Mouse (Mus musculus): Measurements from ENCODE around the gene Ldlrad3. TPM values are rescaled to one million over a fixed set of nuclear protein-coding genes. Genes with fewer than 3 reads are reported as not detected.

Ldlrad3 gene
- polyA plus RNA-seq, 1 experiment from 2014 or later, result 48.3 TPM

DNA sequence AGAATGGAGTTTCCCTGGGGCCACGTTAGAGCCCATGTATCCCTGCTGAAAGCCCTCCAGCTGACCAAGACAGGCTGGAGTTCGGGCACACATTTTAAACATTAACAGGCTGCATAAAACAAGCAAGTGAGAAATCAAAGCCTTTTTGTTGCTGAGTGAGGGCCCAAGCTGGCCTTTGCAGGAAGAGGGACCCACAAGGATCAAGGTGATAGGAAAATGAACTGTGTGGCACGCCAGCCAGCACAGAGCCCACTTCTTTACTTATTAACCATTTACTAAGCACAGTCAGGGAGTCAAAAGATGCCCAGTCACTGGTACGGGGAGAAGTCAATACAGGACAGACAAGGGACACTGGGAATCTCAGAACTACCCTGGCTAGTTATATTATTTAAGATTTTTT, 218.6 kb downstream of the Ldlrad3 start:
- H3K36me3 ChIP-seq, result no peaks in the 10 kb centered on the region
- H3K27me3 ChIP-seq, result no peaks in the 10 kb centered on the region
- 16% methylated on average over 4 of the region's 4 CpGs for WGBS
- H3K9me3 ChIP-seq, result no peaks in the 10 kb centered on the region
- H3K9ac ChIP-seq, result no peak overlapping the region
- no peak overlapping the region for H3K4me2 ChIP-seq
- H3K27ac ChIP-seq (replicated peaks), result peak overlapping the region; percentile 53; the same call in 1 of the 2 replicates
- H3K4me1 ChIP-seq (replicated peaks), result peaks cover 65% of the 10 kb centered on the region
- H3K4me3 ChIP-seq, result no peak overlapping the region
- ATAC-seq (ENCODE audit: low read depth), result no peak

DNA sequence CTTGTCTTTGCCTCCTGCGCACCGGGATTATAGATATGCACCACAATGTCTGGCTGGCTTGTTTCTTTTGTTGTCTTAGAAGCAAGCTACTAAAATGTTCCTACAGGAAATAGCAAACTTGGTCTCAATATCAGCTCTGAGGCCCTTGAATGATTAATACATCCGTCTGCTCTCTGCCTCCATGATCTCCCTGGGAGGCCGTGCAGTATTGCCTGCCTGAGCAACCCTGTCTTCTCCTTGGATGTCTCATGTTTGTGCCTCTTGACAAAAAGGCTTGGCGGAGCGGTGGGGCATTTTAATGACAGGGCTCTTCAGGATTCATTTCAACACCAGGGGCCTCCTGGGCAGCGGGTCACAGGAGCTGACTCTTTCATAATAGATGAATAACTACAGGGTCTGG, 219.0 kb downstream of the Ldlrad3 start:
- 34% methylated on average over 7 of the region's 7 CpGs for whole genome bisulfite sequencing
- no peaks in the 10 kb centered on the region for H3K9me3 ChIP-seq
- peaks cover 68% of the 10 kb centered on the region for H3K4me1 ChIP-seq (replicated peaks)
- no peak overlapping the region for H3K9ac ChIP-seq
- no peak overlapping the region for H3K4me2 ChIP-seq
- H3K27me3 ChIP-seq, result no peaks in the 10 kb centered on the region
- no peaks in the 10 kb centered on the region for H3K36me3 ChIP-seq
- ATAC-seq (ENCODE audit: low read depth), result no peak
- H3K4me3 ChIP-seq, result no peak overlapping the region
- peak overlapping the region; percentile 53 for H3K27ac ChIP-seq (replicated peaks)

DNA sequence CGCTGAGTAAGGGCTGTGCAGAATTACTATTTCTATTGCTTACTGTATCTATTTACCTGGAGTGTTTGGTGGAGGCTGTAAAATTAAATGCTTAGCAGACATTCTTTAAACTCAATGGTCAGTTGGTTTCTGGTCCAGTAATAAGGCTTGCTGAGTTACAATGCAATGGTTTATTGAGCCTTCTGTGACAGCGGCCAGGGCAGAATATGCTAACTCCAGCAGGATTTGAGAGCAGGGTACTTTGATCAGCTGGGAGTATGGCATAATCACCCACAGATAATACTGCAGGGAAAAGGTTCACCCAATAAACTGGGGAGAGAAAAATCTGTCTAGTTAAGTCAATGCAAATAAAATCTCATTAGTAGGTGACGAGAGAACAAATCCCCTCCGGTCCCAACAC, 220.2 kb downstream of the Ldlrad3 start:
- H3K36me3 ChIP-seq, result no peaks in the 10 kb centered on the region
- no peaks in the 10 kb centered on the region for H3K9me3 ChIP-seq
- no peak overlapping the region for H3K4me2 ChIP-seq
- H3K4me3 ChIP-seq, result no peak overlapping the region
- no peak overlapping the region for H3K9ac ChIP-seq
- 0 out of 2 replicates have a peak overlapping the region, but pooled peaks have one; percentile 25 for H3K27ac ChIP-seq (replicated peaks)
- no peaks in the 10 kb centered on the region for H3K27me3 ChIP-seq
- ATAC-seq (ENCODE audit: low read depth), result no peak
- 49% methylated on average over 4 of the region's 4 CpGs for WGBS
- H3K4me1 ChIP-seq (replicated peaks), result peaks cover 73% of the 10 kb centered on the region

GRCm38 (mm10) chr2:101965515-101965914, 220.7 kb downstream of the Ldlrad3 start:
- no peak overlapping the region for H3K4me3 ChIP-seq
- H3K27me3 ChIP-seq, result no peaks in the 10 kb centered on the region
- ATAC-seq (ENCODE audit: low read depth), result no peak
- no peak overlapping the region for H3K4me2 ChIP-seq
- peaks cover 75% of the 10 kb centered on the region for H3K4me1 ChIP-seq (replicated peaks)
- H3K9ac ChIP-seq, result no peak overlapping the region
- 0 out of 2 replicates have a peak overlapping the region, but pooled peaks have one; percentile 25 for H3K27ac ChIP-seq (replicated peaks)
- WGBS, result 25% methylated on average over 5 of the region's 5 CpGs
- H3K9me3 ChIP-seq, result no peaks in the 10 kb centered on the region
- H3K36me3 ChIP-seq, result no peaks in the 10 kb centered on the region

DNA sequence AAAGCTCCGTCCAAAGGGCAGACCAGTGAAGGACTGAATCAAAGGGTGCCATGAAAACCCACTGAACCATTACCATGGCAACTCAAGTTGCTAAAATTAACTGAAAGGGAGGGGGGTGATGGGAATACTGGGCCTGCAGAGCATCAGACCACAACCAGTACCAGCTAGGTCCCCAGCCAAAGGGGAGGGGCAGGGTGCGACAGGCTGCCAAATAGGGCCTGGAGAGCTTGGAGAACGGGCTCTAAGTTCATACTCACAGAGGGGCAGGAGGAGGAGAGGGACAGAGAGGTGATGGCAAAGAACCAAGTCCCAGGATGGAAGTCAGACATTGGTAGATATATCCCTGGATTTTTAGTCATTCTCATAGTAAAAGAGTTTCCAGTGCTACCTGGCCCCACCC, 222.8 kb downstream of the Ldlrad3 start:
- Histone ChIP-seq H3K4me1 (replicated peaks) (peaks cover 79% of the 10 kb centered on the region), H3K27me3 (no peaks in the 10 kb centered on the region), H3K9me3 (no peaks in the 10 kb centered on the region), H3K4me3 (no peak overlapping the region), H3K9ac (no peak overlapping the region), H3K27ac (replicated peaks) (no peak overlapping the region), H3K4me2 (no peak overlapping the region), H3K36me3 (no peaks in the 10 kb centered on the region)
- WGBS, result 75% methylated on average over 3 of the region's 3 CpGs
- no peak for ATAC-seq (ENCODE audit: low read depth)

GRCm38 (mm10) chr2:101962349-101962748, 223.8 kb downstream of the Ldlrad3 start:
- no peaks in the 10 kb centered on the region for H3K9me3 ChIP-seq
- peak overlapping the region; percentile 29; the same call in 1 of the 2 replicates for H3K27ac ChIP-seq (replicated peaks)
- no peak overlapping the region for H3K9ac ChIP-seq
- H3K4me2 ChIP-seq, result no peak overlapping the region
- no peaks in the 10 kb centered on the region for H3K27me3 ChIP-seq
- peaks cover 70% of the 10 kb centered on the region for H3K4me1 ChIP-seq (replicated peaks)
- ATAC-seq (ENCODE audit: low read depth), result no peak
- no peaks in the 10 kb centered on the region for H3K36me3 ChIP-seq
- 66% methylated on average over 7 of the region's 7 CpGs for WGBS
- H3K4me3 ChIP-seq, result no peak overlapping the region

DNA sequence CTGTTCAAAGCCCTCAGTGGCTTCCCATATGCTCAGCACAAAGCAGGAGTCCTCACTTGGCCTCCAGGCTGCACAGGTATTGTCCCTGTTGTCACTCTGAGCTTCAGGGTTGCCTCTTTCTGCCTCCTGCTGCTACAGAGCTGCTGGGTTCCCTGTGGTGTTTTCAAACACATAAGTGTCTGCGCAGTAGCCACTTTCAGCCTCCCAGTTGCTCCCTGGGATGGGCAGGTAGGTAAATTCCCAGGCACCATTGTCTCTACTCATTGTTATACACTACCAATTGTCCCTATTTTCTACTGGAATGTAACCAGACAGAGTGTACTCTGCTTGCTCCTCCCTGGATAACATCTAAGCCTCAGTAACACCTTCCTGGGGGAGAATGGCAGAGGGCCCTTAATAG, 224.8 kb downstream of the Ldlrad3 start:
- ATAC-seq (ENCODE audit: low read depth), result peak; percentile 9; the same call in 1 of the 2 replicates
- Histone ChIP-seq H3K27ac (replicated peaks) (peak overlapping the region; percentile 76), H3K9me3 (no peaks in the 10 kb centered on the region), H3K4me2 (no peak overlapping the region), H3K9ac (0 out of 2 replicates have a peak overlapping the region, but pooled peaks have one; percentile 2), H3K4me3 (no peak overlapping the region), H3K36me3 (no peaks in the 10 kb centered on the region), H3K4me1 (replicated peaks) (peaks cover 72% of the 10 kb centered on the region), H3K27me3 (no peaks in the 10 kb centered on the region)
- 62% methylated on average over 1 of the region's 1 CpGs for WGBS

DNA sequence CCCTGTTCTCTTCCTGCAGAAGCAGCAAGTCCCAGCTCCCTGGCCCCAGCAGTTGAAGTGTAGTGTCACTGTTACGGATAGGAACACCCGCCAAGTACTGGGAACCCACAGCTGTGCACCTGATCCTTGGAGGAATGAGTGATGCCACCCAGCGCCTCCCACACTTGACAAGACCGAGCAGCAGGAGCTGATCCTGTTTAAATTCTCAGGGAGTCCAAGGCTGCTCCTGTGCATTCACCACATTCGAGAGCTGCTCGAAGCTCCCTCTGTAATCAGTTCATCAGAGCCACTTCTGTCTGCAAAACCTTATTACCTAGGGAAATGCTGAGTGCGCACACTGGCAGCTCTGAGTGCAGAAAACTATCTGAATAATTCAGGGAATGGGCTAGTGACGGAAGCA, 225.5 kb downstream of the Ldlrad3 start:
- H3K27me3 ChIP-seq, result no peaks in the 10 kb centered on the region
- peaks cover 72% of the 10 kb centered on the region for H3K4me1 ChIP-seq (replicated peaks)
- H3K36me3 ChIP-seq, result no peaks in the 10 kb centered on the region
- no peak overlapping the region for H3K9ac ChIP-seq
- 43% methylated on average over 8 of the region's 8 CpGs for WGBS
- H3K4me2 ChIP-seq, result no peak overlapping the region
- ATAC-seq (ENCODE audit: low read depth), result peak; percentile 17; the same call in 1 of the 2 replicates
- H3K27ac ChIP-seq (replicated peaks), result peak overlapping the region; percentile 76
- H3K4me3 ChIP-seq, result no peak overlapping the region
- H3K9me3 ChIP-seq, result no peaks in the 10 kb centered on the region

- no peak overlapping the region for H3K4me3 ChIP-seq
- no peaks in the 10 kb centered on the region for H3K27me3 ChIP-seq
- H3K36me3 ChIP-seq, result peaks cover 33% of the 10 kb centered on the region
- no peaks in the 10 kb centered on the region for H3K9me3 ChIP-seq
- H3K4me2 ChIP-seq, result no peak overlapping the region
- H3K27ac ChIP-seq (replicated peaks), result peak overlapping the region; percentile 43
- ATAC-seq (ENCODE audit: low read depth), result peak; percentile 59; the same call in 1 of the 2 replicates
- H3K4me1 ChIP-seq (replicated peaks), result peaks cover 37% of the 10 kb centered on the region
- no peak overlapping the region for H3K9ac ChIP-seq
- WGBS, result 39% methylated on average over 10 of the region's 10 CpGs
Measured at GRCm38 (mm10) chr2:101956125-101956524, 230.1 kb downstream of the Ldlrad3 start.

DNA sequence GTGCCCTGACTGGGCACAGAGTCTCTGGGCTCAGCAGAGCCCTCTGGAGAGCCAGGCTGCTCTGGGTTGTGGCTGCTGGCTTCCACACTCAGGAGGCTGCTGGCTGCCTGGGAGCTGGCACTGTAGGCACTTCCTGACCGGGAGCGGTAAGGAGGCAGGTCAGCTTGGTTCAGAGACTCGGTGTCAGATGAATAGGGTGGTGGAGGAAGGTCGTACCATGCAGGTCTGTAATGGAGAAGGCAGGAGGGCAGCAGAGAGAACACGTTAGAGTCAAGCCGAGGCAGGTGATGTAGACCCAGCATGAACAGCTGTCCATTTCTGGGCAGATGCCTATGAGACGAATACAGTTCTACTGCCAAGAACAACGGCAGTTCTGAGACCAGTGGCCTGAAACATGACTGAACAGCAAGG, 233.2 kb downstream of the Ldlrad3 start:
- Histone ChIP-seq H3K9me3 (no peaks in the 10 kb centered on the region), H3K27ac (replicated peaks) (no peak overlapping the region), H3K36me3 (peaks cover 33% of the 10 kb centered on the region), H3K4me2 (no peak overlapping the region), H3K4me1 (replicated peaks) (peaks cover 26% of the 10 kb centered on the region), H3K4me3 (no peak overlapping the region), H3K27me3 (no peaks in the 10 kb centered on the region), H3K9ac (no peak overlapping the region)
- whole genome bisulfite sequencing, result 85% methylated on average over 8 of the region's 8 CpGs
- no peak for ATAC-seq (ENCODE audit: low read depth)

DNA sequence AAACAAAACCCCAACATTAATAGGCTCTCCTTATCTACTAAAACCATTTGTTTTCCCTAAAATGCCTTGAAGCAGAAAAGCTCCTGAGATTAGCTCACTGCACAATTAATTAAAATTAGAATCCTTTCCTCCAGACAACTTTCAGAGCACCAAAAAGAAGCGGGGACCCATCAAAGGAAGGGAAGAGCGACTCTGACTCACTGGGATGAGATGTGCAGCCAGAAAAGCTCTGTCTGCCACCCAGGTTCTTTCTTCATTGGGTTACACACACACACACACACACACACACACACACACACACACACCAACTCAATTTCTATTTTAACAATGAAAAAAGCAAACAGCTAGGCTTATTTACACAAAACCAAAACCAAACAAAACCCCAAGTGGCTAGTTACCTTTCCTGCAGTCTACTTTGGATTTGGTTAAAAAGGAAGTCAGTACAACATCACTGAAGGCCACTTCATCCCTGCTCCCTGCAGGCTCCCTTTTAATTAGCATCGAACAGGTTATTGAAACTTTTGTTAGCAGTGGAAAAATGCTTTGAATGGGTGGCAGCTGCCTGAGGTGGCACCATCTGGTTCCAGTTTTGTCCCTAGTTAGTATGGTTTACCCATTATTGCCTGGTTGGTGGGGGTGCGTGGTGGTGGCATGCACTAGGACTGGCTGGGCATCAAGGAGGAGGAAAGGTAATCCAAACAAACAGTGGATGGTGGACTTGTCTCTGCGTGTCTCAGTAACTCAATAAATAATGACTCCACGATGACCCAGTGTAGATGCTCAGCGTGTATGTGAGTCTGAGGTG, 235.3 kb downstream of the Ldlrad3 start:
- H3K27me3 ChIP-seq, result no peaks in the 10 kb centered on the region
- H3K4me2 ChIP-seq, result no peak overlapping the region
- no peak overlapping the region for H3K27ac ChIP-seq (replicated peaks)
- 70% methylated on average over 7 of the region's 7 CpGs for WGBS
- no peaks in the 10 kb centered on the region for H3K9me3 ChIP-seq
- no peak overlapping the region for H3K9ac ChIP-seq
- H3K4me3 ChIP-seq, result no peak overlapping the region
- H3K36me3 ChIP-seq, result peaks cover 33% of the 10 kb centered on the region
- ATAC-seq (ENCODE audit: low read depth), result no peak
- H3K4me1 ChIP-seq (replicated peaks), result peaks cover 12% of the 10 kb centered on the region

DNA sequence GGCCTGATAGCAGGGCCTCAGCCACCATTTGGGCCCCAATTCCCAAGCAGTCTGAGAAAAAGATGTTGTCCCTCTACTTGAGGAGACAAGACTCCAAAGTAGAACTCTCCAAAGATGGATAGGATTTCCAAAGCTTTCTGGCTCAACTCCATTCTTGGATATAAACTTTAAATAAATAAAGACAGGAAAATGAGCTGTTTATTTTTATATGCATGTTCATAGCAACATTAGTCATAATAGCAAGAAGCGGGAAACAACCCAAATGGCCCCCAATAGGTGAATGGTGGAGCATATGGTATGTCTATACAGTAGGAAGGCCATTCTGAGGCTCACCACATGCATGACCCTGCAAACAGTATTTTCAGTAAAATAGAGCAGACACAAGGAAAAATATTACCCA, 251.2 kb downstream of the Ldlrad3 start:
- Histone ChIP-seq H3K36me3 (no peaks in the 10 kb centered on the region), H3K27ac (replicated peaks) (no peak overlapping the region), H3K9me3 (no peaks in the 10 kb centered on the region), H3K4me1 (replicated peaks) (peaks cover 16% of the 10 kb centered on the region), H3K27me3 (no peaks in the 10 kb centered on the region), H3K4me3 (no peak overlapping the region), H3K4me2 (no peak overlapping the region), H3K9ac (no peak overlapping the region)
- 94% methylated on average over 1 of the region's 1 CpGs for WGBS
- no peak for ATAC-seq (ENCODE audit: low read depth)
